Mouse (Mus musculus): ENCODE data around the gene Naa80. TPM values are rescaled to one million over a fixed set of nuclear protein-coding genes. Genes with fewer than 3 reads are reported as not detected.

Gene Naa80
- polyA plus RNA-seq, 1 experiment, result 18.6 TPM

DNA sequence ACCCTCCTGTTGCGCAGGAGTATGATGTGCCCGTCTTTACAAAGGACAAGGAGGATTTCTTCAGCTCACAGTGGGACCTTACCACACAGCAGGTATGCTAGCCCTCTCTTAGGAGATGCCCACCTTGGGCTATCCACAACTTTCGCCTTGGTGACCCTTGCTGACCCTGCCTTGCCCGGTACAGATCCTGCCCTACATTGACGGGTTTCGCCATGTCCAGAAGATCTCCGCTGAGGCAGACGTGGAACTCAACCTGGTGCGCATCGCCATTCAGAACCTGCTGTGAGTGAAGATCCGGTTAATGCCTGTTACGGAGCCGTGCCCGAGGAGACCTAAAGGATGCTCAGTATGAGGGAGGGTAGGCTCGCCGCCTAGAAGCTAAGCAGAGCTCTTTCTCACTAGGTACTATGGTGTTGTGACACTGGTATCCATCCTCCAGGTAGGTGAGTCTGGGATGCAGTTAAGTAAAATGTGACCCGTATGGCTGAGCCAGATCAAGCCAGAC, 34.4 kb upstream of the Naa80 start:
- Histone ChIP-seq H3K27me3 (ENCODE audit: control insufficient read depth, insufficient read depth, low read length, poor library complexity, severe bottlenecking) (no peaks in the 10 kb centered on the region), H3K4me1 (ENCODE audit: control insufficient read depth, insufficient read depth, low read length) (no peaks in the 10 kb centered on the region), H3K36me3 (ENCODE audit: control insufficient read depth, insufficient read depth, low read length, poor library complexity, severe bottlenecking) (no peaks in the 10 kb centered on the region), H3K4me3 (ENCODE audit: low read depth, low read length) (no peak overlapping the region), H3K27ac (ENCODE audit: insufficient read depth, low read length) (no peak overlapping the region), H3K9ac (ENCODE audit: low read depth, poor library complexity, severe bottlenecking) (no peak overlapping the region), H3K9me3 (replicated peaks; ENCODE audit: control insufficient read depth, insufficient read depth, low read length, poor library complexity, severe bottlenecking) (no peaks in the 10 kb centered on the region)
- TF ChIP-seq CTCF (IDR thresholded peaks at IDR 0.05; ENCODE audit: low read depth, low read length) (no peak), EP300 (IDR thresholded peaks at IDR 0.05; ENCODE audit: insufficient read depth, low read depth, low read length) (no peak), POLR2A (IDR thresholded peaks at IDR 0.05; ENCODE audit: insufficient read depth, low read length) (no peak)

DNA sequence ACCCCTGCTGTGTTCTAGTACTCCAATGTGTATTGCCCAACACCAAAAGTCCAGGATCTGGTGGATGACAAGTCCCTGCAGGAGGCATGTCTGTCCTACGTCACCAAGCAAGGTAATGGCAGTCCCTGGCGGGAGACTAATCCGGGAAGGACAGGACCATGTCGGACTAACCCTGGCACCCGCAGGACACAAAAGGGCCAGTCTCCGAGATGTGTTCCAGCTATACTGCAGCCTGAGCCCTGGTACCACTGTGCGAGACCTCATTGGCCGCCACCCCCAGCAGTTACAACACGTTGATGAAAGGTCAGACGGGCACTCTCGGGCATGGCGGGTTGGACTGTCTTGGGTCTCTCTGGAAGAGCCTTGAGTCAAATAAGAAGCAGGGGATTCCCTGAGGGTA, 34.0 kb upstream of the Naa80 start:
- TF ChIP-seq CTCF (IDR thresholded peaks at IDR 0.05; ENCODE audit: low read depth, low read length) (no peak), EP300 (IDR thresholded peaks at IDR 0.05; ENCODE audit: insufficient read depth, low read depth, low read length) (no peak), POLR2A (IDR thresholded peaks at IDR 0.05; ENCODE audit: insufficient read depth, low read length) (no peak)
- Histone ChIP-seq H3K9me3 (replicated peaks; ENCODE audit: control insufficient read depth, insufficient read depth, low read length, poor library complexity, severe bottlenecking) (no peaks in the 10 kb centered on the region), H3K9ac (ENCODE audit: low read depth, poor library complexity, severe bottlenecking) (no peak overlapping the region), H3K27me3 (ENCODE audit: control insufficient read depth, insufficient read depth, low read length, poor library complexity, severe bottlenecking) (no peaks in the 10 kb centered on the region), H3K27ac (ENCODE audit: insufficient read depth, low read length) (no peak overlapping the region), H3K4me3 (ENCODE audit: low read depth, low read length) (no peak overlapping the region), H3K4me1 (ENCODE audit: control insufficient read depth, insufficient read depth, low read length) (no peaks in the 10 kb centered on the region), H3K36me3 (ENCODE audit: control insufficient read depth, insufficient read depth, low read length, poor library complexity, severe bottlenecking) (no peaks in the 10 kb centered on the region)

DNA sequence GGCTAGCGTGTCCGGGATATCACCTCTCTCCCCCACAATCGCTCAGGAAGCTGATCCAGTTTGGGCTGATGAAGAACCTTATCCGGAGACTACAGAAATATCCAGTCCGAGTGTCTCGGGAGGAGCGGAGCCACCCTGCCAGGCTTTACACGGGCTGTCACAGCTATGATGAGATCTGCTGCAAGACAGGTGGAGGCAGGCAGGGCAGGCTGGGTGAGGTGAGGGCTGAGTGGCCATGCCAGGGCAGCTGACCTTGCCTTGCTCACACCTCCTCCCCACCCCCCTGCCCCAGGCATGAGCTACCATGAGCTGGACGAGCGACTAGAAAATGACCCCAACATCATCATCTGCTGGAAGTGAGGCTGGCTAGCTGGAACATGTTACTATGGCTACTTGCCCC, 33.5 kb upstream of the Naa80 start:
- H3K4me3 ChIP-seq (ENCODE audit: low read depth, low read length), result no peak overlapping the region
- H3K9me3 ChIP-seq (replicated peaks; ENCODE audit: control insufficient read depth, insufficient read depth, low read length, poor library complexity, severe bottlenecking), result no peaks in the 10 kb centered on the region
- H3K27me3 ChIP-seq (ENCODE audit: control insufficient read depth, insufficient read depth, low read length, poor library complexity, severe bottlenecking), result no peaks in the 10 kb centered on the region
- no peaks in the 10 kb centered on the region for H3K36me3 ChIP-seq (ENCODE audit: control insufficient read depth, insufficient read depth, low read length, poor library complexity, severe bottlenecking)
- H3K27ac ChIP-seq (ENCODE audit: insufficient read depth, low read length), result no peak overlapping the region
- H3K9ac ChIP-seq (ENCODE audit: low read depth, poor library complexity, severe bottlenecking), result no peak overlapping the region
- H3K4me1 ChIP-seq (ENCODE audit: control insufficient read depth, insufficient read depth, low read length), result peaks cover 3% of the 10 kb centered on the region
- no peak for TF ChIP-seq POLR2A (IDR thresholded peaks at IDR 0.05; ENCODE audit: insufficient read depth, low read length)
- TF ChIP-seq CTCF (IDR thresholded peaks at IDR 0.05; ENCODE audit: low read depth, low read length), result no peak
- TF ChIP-seq EP300 (IDR thresholded peaks at IDR 0.05; ENCODE audit: insufficient read depth, low read depth, low read length), result no peak

DNA sequence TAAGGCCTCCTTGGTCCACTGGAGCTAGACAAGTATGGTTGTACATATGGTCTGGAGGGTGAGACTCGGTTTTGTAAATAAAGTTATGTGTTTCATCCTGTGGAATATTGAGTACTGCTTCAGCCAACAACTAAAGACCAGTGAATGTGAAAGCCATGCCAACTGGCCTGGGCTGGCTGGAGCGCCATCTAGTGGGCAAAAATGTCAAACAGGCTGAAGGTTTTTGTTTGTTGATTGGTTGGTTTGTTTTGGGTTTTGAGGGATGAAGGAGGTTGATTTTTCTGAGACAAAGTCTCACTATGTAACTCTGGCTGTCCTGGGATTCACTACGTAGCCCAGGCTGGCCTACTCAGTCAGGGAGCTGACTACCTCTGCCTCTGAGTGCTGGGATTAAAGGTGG, 33.1 kb upstream of the Naa80 start:
- H3K27ac ChIP-seq (ENCODE audit: insufficient read depth, low read length), result no peak overlapping the region
- no peak overlapping the region for H3K9ac ChIP-seq (ENCODE audit: low read depth, poor library complexity, severe bottlenecking)
- H3K4me1 ChIP-seq (ENCODE audit: control insufficient read depth, insufficient read depth, low read length), result peaks cover 3% of the 10 kb centered on the region
- peak; percentile 94 for TF ChIP-seq CTCF (IDR thresholded peaks at IDR 0.05; ENCODE audit: low read depth, low read length)
- TF ChIP-seq EP300 (IDR thresholded peaks at IDR 0.05; ENCODE audit: insufficient read depth, low read depth, low read length), result no peak
- no peak overlapping the region for H3K4me3 ChIP-seq (ENCODE audit: low read depth, low read length)
- H3K27me3 ChIP-seq (ENCODE audit: control insufficient read depth, insufficient read depth, low read length, poor library complexity, severe bottlenecking), result no peaks in the 10 kb centered on the region
- H3K36me3 ChIP-seq (ENCODE audit: control insufficient read depth, insufficient read depth, low read length, poor library complexity, severe bottlenecking), result no peaks in the 10 kb centered on the region
- H3K9me3 ChIP-seq (replicated peaks; ENCODE audit: control insufficient read depth, insufficient read depth, low read length, poor library complexity, severe bottlenecking), result no peaks in the 10 kb centered on the region

DNA sequence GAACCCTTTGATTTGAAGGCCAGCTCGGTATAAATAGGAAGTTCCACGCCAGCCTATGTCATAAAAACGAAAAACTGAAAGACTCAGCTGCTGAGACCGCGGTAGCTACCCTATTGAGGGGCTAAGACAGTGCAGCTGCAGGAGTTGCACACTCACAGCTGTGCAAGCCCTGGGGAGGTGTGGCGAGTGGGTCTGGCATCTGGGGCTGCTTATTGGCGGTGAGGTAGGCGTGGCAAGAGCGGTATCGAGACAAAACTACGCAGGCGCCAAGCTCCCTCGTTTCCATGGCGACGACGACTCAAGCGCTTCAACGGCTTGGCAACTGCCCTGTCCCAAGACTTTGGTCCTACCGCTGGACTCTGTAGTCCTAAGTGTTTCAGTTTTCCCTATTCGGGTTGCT, 31.7 kb upstream of the Naa80 start, which contains the start of gene Zmynd10:
Gene Zmynd10, plus strand, starts transcription at position 273 of the 400 bp plus-strand sequence.
- Histone ChIP-seq H3K27me3 (ENCODE audit: control insufficient read depth, insufficient read depth, low read length, poor library complexity, severe bottlenecking) (no peaks in the 10 kb centered on the region), H3K9me3 (replicated peaks; ENCODE audit: control insufficient read depth, insufficient read depth, low read length, poor library complexity, severe bottlenecking) (no peaks in the 10 kb centered on the region), H3K27ac (ENCODE audit: insufficient read depth, low read length) (no peak within 1 kb of the TSS), H3K9ac (ENCODE audit: low read depth, poor library complexity, severe bottlenecking) (no peak within 1 kb of the TSS), H3K36me3 (ENCODE audit: control insufficient read depth, insufficient read depth, low read length, poor library complexity, severe bottlenecking) (no peaks in the 10 kb centered on the region), H3K4me3 (ENCODE audit: low read depth, low read length) (no peak within 1 kb of the TSS), H3K4me1 (ENCODE audit: control insufficient read depth, insufficient read depth, low read length) (peaks cover 3% of the 10 kb centered on the region)
- TF ChIP-seq POLR2A (IDR thresholded peaks at IDR 0.05; ENCODE audit: insufficient read depth, low read length) (no peak), CTCF (IDR thresholded peaks at IDR 0.05; ENCODE audit: low read depth, low read length) (no peak), EP300 (IDR thresholded peaks at IDR 0.05; ENCODE audit: insufficient read depth, low read depth, low read length) (no peak)

DNA sequence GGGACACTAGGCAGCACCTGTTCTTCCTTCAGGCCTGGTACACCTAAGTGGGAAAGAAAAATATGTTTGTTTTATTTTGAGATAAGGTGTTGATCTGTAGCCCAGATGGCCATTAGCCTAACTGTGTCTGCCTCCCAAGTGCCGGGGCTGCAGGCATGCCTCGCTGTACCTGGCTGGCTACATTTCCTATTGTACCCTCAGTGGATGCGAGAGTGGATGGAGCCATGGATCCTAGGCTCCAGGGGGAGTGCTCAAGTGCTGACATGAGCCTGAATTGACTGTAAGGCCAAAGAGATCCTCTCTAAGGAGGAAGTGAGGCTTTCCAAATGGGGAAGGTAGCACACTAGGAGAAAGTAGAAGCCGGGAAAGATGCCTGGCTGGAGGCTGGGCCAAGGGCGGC, 30.7 kb upstream of the Naa80 start:
- no peaks in the 10 kb centered on the region for H3K9me3 ChIP-seq (replicated peaks; ENCODE audit: control insufficient read depth, insufficient read depth, low read length, poor library complexity, severe bottlenecking)
- H3K27ac ChIP-seq (ENCODE audit: insufficient read depth, low read length), result no peak overlapping the region
- H3K27me3 ChIP-seq (ENCODE audit: control insufficient read depth, insufficient read depth, low read length, poor library complexity, severe bottlenecking), result no peaks in the 10 kb centered on the region
- no peaks in the 10 kb centered on the region for H3K36me3 ChIP-seq (ENCODE audit: control insufficient read depth, insufficient read depth, low read length, poor library complexity, severe bottlenecking)
- no peak for TF ChIP-seq EP300 (IDR thresholded peaks at IDR 0.05; ENCODE audit: insufficient read depth, low read depth, low read length)
- H3K4me3 ChIP-seq (ENCODE audit: low read depth, low read length), result no peak overlapping the region
- H3K9ac ChIP-seq (ENCODE audit: low read depth, poor library complexity, severe bottlenecking), result no peak overlapping the region
- H3K4me1 ChIP-seq (ENCODE audit: control insufficient read depth, insufficient read depth, low read length), result peaks cover 3% of the 10 kb centered on the region
